8 mouse cellular contexts compared by ENCODE assay signal in genomic region chrX:19237048-19237737, GRCm38 (mm10).
A peak's percentile ranks its signal among the peaks of the same experiment; 100 is the strongest.
DNase-seq lines count a peak whose midpoint lies in the region; ATAC-seq lines count a peak whose summit lies in the region.

No protein-coding gene starts in this region.

- WGBS in intestine, embryonic 16.5 days = 19% methylated on average over 30 of the region's 31 CpGs
- 14% methylated on average over 29 of the region's 31 CpGs for WGBS in limb, embryonic 13.5 days
- WGBS in midbrain, embryonic 14.5 days = 22% methylated on average over 31 of the region's 31 CpGs
- WGBS in stomach, embryonic 16.5 days = 17% methylated on average over 29 of the region's 31 CpGs

- intact Hi-C loops in gastrocnemius, postnatal 14 days (cut with DNase I; ENCODE audit: low total_unique reads) = no loop called here

- no peaks in the 10 kb centered on the region for H3K9me3 ChIP-seq in intestine, embryonic 16.5 days (ENCODE audit: control insufficient read depth, low read length)
- no peaks in the 10 kb centered on the region for H3K9me3 ChIP-seq in limb, embryonic 13.5 days
- H3K9me3 ChIP-seq in midbrain, embryonic 14.5 days (ENCODE audit: control insufficient read depth, low read length) = no peaks in the 10 kb centered on the region
- H3K9me3 ChIP-seq in stomach, embryonic 16.5 days (replicated peaks; ENCODE audit: control insufficient read depth, low read length) = no peaks in the 10 kb centered on the region

- peak overlapping the region; percentile 53 for H3K4me2 ChIP-seq in intestine, embryonic 16.5 days (ENCODE audit: low read depth, low read length)
- peak overlapping the region; percentile 79 for H3K4me2 ChIP-seq in limb, embryonic 13.5 days (replicated peaks)
- H3K4me2 ChIP-seq in midbrain, embryonic 14.5 days (ENCODE audit: low read length) = peak overlapping the region; percentile 68
- peak overlapping the region; percentile 67 for H3K4me2 ChIP-seq in stomach, embryonic 16.5 days (ENCODE audit: low read depth, low read length)

- no peak overlapping the region for H3K27ac ChIP-seq in intestine, embryonic 16.5 days (ENCODE audit: low read length)
- H3K27ac ChIP-seq in limb, embryonic 13.5 days = no peak overlapping the region
- no peak overlapping the region for H3K27ac ChIP-seq in midbrain, embryonic 14.5 days (replicated peaks; ENCODE audit: low read depth, low read length)
- H3K27ac ChIP-seq in stomach, embryonic 16.5 days (ENCODE audit: low read length) = no peak overlapping the region

- no peaks in the 10 kb centered on the region for H3K4me1 ChIP-seq in intestine, embryonic 16.5 days (ENCODE audit: control insufficient read depth, insufficient read depth, low read length)
- no peaks in the 10 kb centered on the region for H3K4me1 ChIP-seq in limb, embryonic 13.5 days
- no peaks in the 10 kb centered on the region for H3K4me1 ChIP-seq in midbrain, embryonic 14.5 days (ENCODE audit: control insufficient read depth, insufficient read depth, low read length)
- H3K4me1 ChIP-seq in stomach, embryonic 16.5 days (ENCODE audit: control insufficient read depth, insufficient read depth, low read length) = no peaks in the 10 kb centered on the region; the same call in 1 of the 2 replicates

- DNase-seq in left cerebral cortex, adult 18-20 months (ENCODE audit: low spot score in 2 of 2) = peak; percentile 4 to 25
- no peak for DNase-seq in left cerebral cortex, adult 11 months (ENCODE audit: low spot score)
- DNase-seq in gastrocnemius, postnatal 14 days = peak; percentile 3
- DNase-seq in midbrain, embryonic 14.5 days = peak; percentile 35

- H3K9ac ChIP-seq in intestine, embryonic 16.5 days (ENCODE audit: low read depth, low read length) = peak overlapping the region; percentile 71
- H3K9ac ChIP-seq in limb, embryonic 13.5 days = no peak overlapping the region; the same call in 1 of the 2 replicates
- no peak overlapping the region; the same call in 1 of the 2 replicates for H3K9ac ChIP-seq in midbrain, embryonic 14.5 days (replicated peaks; ENCODE audit: low read length)
- peak overlapping the region; percentile 66 for H3K9ac ChIP-seq in stomach, embryonic 16.5 days (ENCODE audit: low read length)

- no peaks in the 10 kb centered on the region for H3K27me3 ChIP-seq in intestine, embryonic 16.5 days (replicated peaks; ENCODE audit: control insufficient read depth, insufficient read depth, low read length)
- H3K27me3 ChIP-seq in limb, embryonic 13.5 days = peaks cover 4% of the 10 kb centered on the region; the same call in 1 of the 2 replicates
- no peaks in the 10 kb centered on the region for H3K27me3 ChIP-seq in midbrain, embryonic 14.5 days (ENCODE audit: control insufficient read depth, insufficient read depth, low read length)
- no peaks in the 10 kb centered on the region for H3K27me3 ChIP-seq in stomach, embryonic 16.5 days (ENCODE audit: control insufficient read depth, insufficient read depth, low read length)

- H3K4me3 ChIP-seq in intestine, embryonic 16.5 days (ENCODE audit: low read length) = peak overlapping the region; percentile 47
- peak overlapping the region; percentile 46 for H3K4me3 ChIP-seq in limb, embryonic 13.5 days
- peak overlapping the region; percentile 42 for H3K4me3 ChIP-seq in midbrain, embryonic 14.5 days (replicated peaks; ENCODE audit: low read depth, low read length)
- H3K4me3 ChIP-seq in stomach, embryonic 16.5 days (replicated peaks; ENCODE audit: low read length) = peak overlapping the region; percentile 55

- ATAC-seq in common myeloid progenitor, adult 5-6 weeks (replicated peaks; ENCODE audit: low read depth, poor library complexity, severe bottlenecking) = peak; percentile 64
- peak; percentile 79 for ATAC-seq in intestine, embryonic 16.5 days
- ATAC-seq in limb, embryonic 13.5 days (ENCODE audit: low FRiP score, low read depth) = peak; percentile 72
- ATAC-seq in midbrain, embryonic 14.5 days (ENCODE audit: low FRiP score, low TSS enrichment) = peak; percentile 71
- peak; percentile 76; the same call in 1 of the 2 replicates for ATAC-seq in stomach, embryonic 16.5 days (ENCODE audit: insufficient read depth, low FRiP score)

- no peaks in the 10 kb centered on the region for H3K36me3 ChIP-seq in intestine, embryonic 16.5 days (ENCODE audit: control insufficient read depth, insufficient read depth, low read length)
- no peaks in the 10 kb centered on the region for H3K36me3 ChIP-seq in limb, embryonic 13.5 days
- H3K36me3 ChIP-seq in midbrain, embryonic 14.5 days (ENCODE audit: control insufficient read depth, insufficient read depth, low read length) = no peaks in the 10 kb centered on the region
- no peaks in the 10 kb centered on the region for H3K36me3 ChIP-seq in stomach, embryonic 16.5 days (ENCODE audit: control insufficient read depth, insufficient read depth, low read length)

Comparison
In these comparisons a context has a peak if more than half of its experiments do, and no peak if none do; other contexts are left out.
1. H3K9ac ChIP-seq: peak in intestine, embryonic 16.5 days (single experiment) and stomach, embryonic 16.5 days (single experiment); none in limb, embryonic 13.5 days (single experiment) and midbrain, embryonic 14.5 days (single experiment).
2. Peak in every context shown above with its lines, with median percentiles within 50 percentile points of each other: ATAC-seq, H3K4me2 ChIP-seq and H3K4me3 ChIP-seq.